Mouse (Mus musculus) myocyte (in vitro differentiated cells): ENCODE measurements around the gene Clcn3.

Experiments used
- CEBPB ChIP-seq: IDR thresholded peaks from 2 replicates; pipeline ENCODE4 v1.6.1; 2011; ENCODE audit warnings: mild to moderate bottlenecking, moderate library complexity; ENCODE audit not compliant: poor library complexity, insufficient read depth, severe bottlenecking
- E2F4 ChIP-seq: IDR thresholded peaks from one replicate; pipeline ENCODE4 v1.6.1; 2011; ENCODE audit warnings: mild to moderate bottlenecking, control low read depth, moderate library complexity; ENCODE audit not compliant: insufficient read depth
- MYOD1 ChIP-seq, 3 experiments: IDR thresholded peaks; one replicate each; pipeline ENCODE4 v1.6.1; 2011; ENCODE audit warnings: control low read depth in 2 of 3, low read depth in 2 of 3, mild to moderate bottlenecking in 2 of 3, moderate library complexity in 1 of 3; ENCODE audit not compliant: insufficient read length in 2 of 3, control insufficient read depth in 1 of 3
- MYOG ChIP-seq, 3 experiments: IDR thresholded peaks; one replicate each; pipeline ENCODE4 v1.6.1; 2011; ENCODE audit warnings: control low read depth in 2 of 3, low read depth in 2 of 3, mild to moderate bottlenecking in 2 of 3; ENCODE audit not compliant: insufficient read length in 2 of 3, control insufficient read depth in 1 of 3, insufficient read depth in 1 of 3
- POLR2A ChIP-seq: IDR thresholded peaks from one replicate; pipeline ENCODE4 v1.6.1; 2011; ENCODE audit warnings: low read depth, mild to moderate bottlenecking, control low read depth, moderate library complexity; ENCODE audit not compliant: insufficient read length
- POLR2AphosphoS2 ChIP-seq: IDR thresholded peaks from one replicate; pipeline ENCODE4 v1.6.1; 2011; ENCODE audit warnings: low read depth, control low read depth; ENCODE audit not compliant: insufficient read length
- TCF3 ChIP-seq: IDR thresholded peaks from one replicate; pipeline ENCODE4 v1.6.1; 2011; ENCODE audit warnings: low read depth, control low read depth; ENCODE audit not compliant: insufficient read length
- USF1 ChIP-seq: IDR thresholded peaks from one replicate; pipeline ENCODE4 v1.6.1; 2011; ENCODE audit warnings: low read depth, mild to moderate bottlenecking, control low read depth, moderate library complexity

GRCm38 (mm10) chr8:60947503-60947902 lies 35.6 kb downstream of the Clcn3 start:
- TF ChIP-seq MYOG (IDR thresholded peaks at IDR 0.05; ENCODE audit: control insufficient read depth in 1 of 3, insufficient read depth in 1 of 3, insufficient read length in 2 of 3, low read depth in 2 of 3) = no peak
- no peak for TF ChIP-seq TCF3
- no peak for TF ChIP-seq E2F4
- no peak for TF ChIP-seq USF1
- TF ChIP-seq MYOD1 (IDR thresholded peaks at IDR 0.05; ENCODE audit: control insufficient read depth in 1 of 3, insufficient read length in 2 of 3, low read depth in 2 of 3) = no peak
- no peak for TF ChIP-seq POLR2A
- no peak for TF ChIP-seq POLR2AphosphoS2
- no peak for TF ChIP-seq CEBPB
